Mouse (Mus musculus) cerebellum, adult 2 months (tissue): ENCODE data around the gene Erc2.

ENCODE experiments used
- CTCF ChIP-seq: fragments of 200-500 bp; IDR thresholded peaks from 2 replicates; pipeline ENCODE4 v1.5.1; 2011; ENCODE audit warnings: low read depth, mild to moderate bottlenecking, control low read depth, low read length, moderate library complexity, borderline replicate concordance; ENCODE audit not compliant: insufficient read depth
- POLR2A ChIP-seq: fragments of 200-500 bp; IDR thresholded peaks from 2 replicates; pipeline ENCODE4 v1.6.1; 2011; ENCODE audit warnings: low read length, control low read depth, borderline replicate concordance; ENCODE audit not compliant: insufficient read depth

- TF ChIP-seq CTCF (no peak), POLR2A (no peak)
These were observed 47.7 kb downstream of the Erc2 start for GRCm38 (mm10) chr14:27669939-27670338.
